Mouse (Mus musculus): ENCODE measurements around the gene Isy1. TPM values are rescaled to one million over a fixed set of nuclear protein-coding genes. Genes with fewer than 3 reads are reported as not detected.

Gene Isy1
- polyA plus RNA-seq, 1 experiment from 2014 or later = 53.7 TPM

DNA sequence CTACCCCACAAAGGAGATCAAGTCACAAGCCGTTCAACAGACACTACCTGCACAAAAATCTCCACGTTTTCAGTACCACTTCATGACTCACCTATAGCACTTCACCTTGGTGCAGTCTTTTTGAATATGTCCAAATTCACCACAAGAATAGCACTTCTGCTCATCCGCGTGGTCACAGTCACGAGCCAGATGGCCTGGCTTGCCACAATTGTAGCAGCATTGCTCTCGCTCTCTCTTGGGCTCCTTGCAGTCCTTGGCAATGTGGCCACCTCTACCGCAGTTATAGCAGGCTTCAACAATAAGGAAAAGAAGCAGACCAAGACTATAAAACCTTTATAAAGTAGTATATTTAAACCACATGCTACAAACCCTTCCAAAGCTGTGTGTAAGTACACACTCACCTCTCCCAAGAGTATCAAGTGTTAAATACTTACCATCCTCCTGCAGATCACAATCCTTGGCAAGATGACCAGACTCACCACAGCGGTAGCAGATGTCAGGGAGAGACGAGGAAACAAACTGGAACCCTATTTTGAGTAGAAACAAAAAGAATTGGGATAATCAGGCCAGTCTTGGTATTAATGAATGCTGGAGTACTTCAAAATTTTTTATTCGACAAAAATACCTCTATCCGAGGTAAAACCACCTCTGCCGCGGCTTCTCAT is 6.6 kb upstream of the Isy1 start:
- no peak overlapping the region for H3K4me2 ChIP-seq (replicated peaks)
- H3K36me3 ChIP-seq = peaks cover 60% of the 10 kb centered on the region
- no peaks in the 10 kb centered on the region for H3K9me3 ChIP-seq
- no peak for ATAC-seq (ENCODE audit: low FRiP score, low read depth)
- no peak overlapping the region for H3K9ac ChIP-seq
- no peak overlapping the region for H3K4me3 ChIP-seq
- no peak overlapping the region for H3K27ac ChIP-seq
- 77% methylated on average over 13 of the region's 13 CpGs for WGBS
- H3K27me3 ChIP-seq = no peaks in the 10 kb centered on the region
- peaks cover 41% of the 10 kb centered on the region for H3K4me1 ChIP-seq

GRCm38 (mm10) chr6:87842254-87842653 is 3.7 kb upstream of the Isy1 start:
- ATAC-seq (ENCODE audit: low FRiP score, low read depth) = no peak
- WGBS = 9% methylated on average over 1 of the region's 1 CpGs
- no peak overlapping the region for H3K4me3 ChIP-seq
- H3K4me1 ChIP-seq = peaks cover 33% of the 10 kb centered on the region
- no peak overlapping the region for H3K27ac ChIP-seq
- H3K27me3 ChIP-seq = no peaks in the 10 kb centered on the region
- no peaks in the 10 kb centered on the region for H3K9me3 ChIP-seq
- peaks cover 45% of the 10 kb centered on the region for H3K36me3 ChIP-seq
- no peak overlapping the region for H3K4me2 ChIP-seq (replicated peaks)
- H3K9ac ChIP-seq = no peak overlapping the region

- WGBS = 76% methylated on average over 8 of the region's 8 CpGs
- H3K9ac ChIP-seq = no peak overlapping the region
- H3K36me3 ChIP-seq = peaks cover 45% of the 10 kb centered on the region
- no peaks in the 10 kb centered on the region for H3K27me3 ChIP-seq
- H3K4me1 ChIP-seq = peaks cover 31% of the 10 kb centered on the region
- H3K27ac ChIP-seq = no peak overlapping the region
- H3K4me2 ChIP-seq (replicated peaks) = no peak overlapping the region
- ATAC-seq (ENCODE audit: low FRiP score, low read depth) = no peak
- H3K4me3 ChIP-seq = no peak overlapping the region
- H3K9me3 ChIP-seq = no peaks in the 10 kb centered on the region
Observed at GRCm38 (mm10) chr6:87841635-87842034, 3.0 kb upstream of the Isy1 start.

DNA sequence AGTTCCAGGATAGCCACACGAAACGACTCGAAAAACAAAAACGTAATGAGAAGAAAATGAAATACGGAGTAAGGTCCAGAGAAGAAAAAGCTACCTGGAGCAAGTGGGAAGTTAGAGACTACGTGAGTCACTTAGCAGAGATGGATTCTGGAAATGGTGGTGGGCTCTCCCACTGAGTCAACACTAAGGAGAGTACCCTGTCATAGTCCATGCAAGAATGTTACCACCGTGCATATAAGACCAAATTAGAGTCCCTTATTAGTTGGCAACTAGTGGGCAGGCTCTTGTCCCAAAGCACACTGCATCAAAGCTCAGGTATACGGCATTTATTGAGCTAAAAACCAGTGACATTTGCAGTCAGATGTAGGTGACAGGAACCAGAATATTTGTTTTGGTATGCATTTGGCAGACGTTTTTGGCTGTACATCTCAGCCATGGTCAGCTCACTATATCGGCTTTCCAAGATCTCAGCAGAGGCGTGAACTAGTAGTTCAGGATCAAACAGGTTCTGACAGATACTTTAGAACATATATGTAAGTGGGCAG is 1.3 kb upstream of the Isy1 start:
- H3K9me3 ChIP-seq = no peaks in the 10 kb centered on the region
- peaks cover 14% of the 10 kb centered on the region for H3K4me1 ChIP-seq
- H3K36me3 ChIP-seq = peaks cover 50% of the 10 kb centered on the region
- H3K4me3 ChIP-seq = 0 out of 2 replicates have a peak overlapping the region, but pooled peaks have one; percentile 75
- peak overlapping the region; percentile 84; the same call in 1 of the 2 replicates for H3K4me2 ChIP-seq (replicated peaks)
- H3K27me3 ChIP-seq = no peaks in the 10 kb centered on the region
- ATAC-seq (ENCODE audit: low FRiP score, low read depth) = no peak
- WGBS = 60% methylated on average over 11 of the region's 11 CpGs
- no peak overlapping the region for H3K27ac ChIP-seq
- H3K9ac ChIP-seq = no peak overlapping the region

- WGBS = 92% methylated on average over 7 of the region's 7 CpGs
- Histone ChIP-seq H3K4me2 (replicated peaks) (no peak within 1 kb of the TSS), H3K27ac (no peak within 1 kb of the TSS), H3K9me3 (no peaks in the 10 kb centered on the region), H3K4me1 (peaks cover 14% of the 10 kb centered on the region), H3K9ac (no peak within 1 kb of the TSS), H3K36me3 (peaks cover 46% of the 10 kb centered on the region), H3K4me3 (no peak within 1 kb of the TSS), H3K27me3 (no peaks in the 10 kb centered on the region)
- ATAC-seq (ENCODE audit: low FRiP score, low read depth) = no peak
Observed at GRCm38 (mm10) chr6:87835695-87836094, 2.9 kb downstream of the Isy1 start, which contains the start of gene Gm45140. Gene Gm45140, minus strand, starts transcription at chr6:87835795.

DNA sequence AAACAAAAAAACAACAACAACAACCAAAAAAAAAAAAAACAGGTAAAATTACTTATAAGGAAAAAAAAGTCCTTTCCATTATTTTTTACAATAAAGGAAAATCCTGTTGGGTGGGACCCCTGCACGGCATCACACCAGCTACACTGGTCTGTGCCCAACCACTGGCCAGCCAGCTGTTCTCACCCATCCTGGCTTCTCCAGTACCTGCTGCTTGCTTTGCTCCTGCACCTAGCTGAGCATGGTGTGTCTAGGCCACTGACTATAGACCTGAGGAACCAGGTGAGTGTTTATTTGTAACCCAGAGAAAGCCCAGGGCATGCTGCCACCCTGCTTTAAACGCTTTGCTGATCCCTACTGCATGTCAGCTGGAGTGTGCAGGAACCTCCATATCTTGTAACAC is 18.2 kb downstream of the Isy1 start:
- Histone ChIP-seq H3K27me3 (no peaks in the 10 kb centered on the region), H3K4me3 (no peak overlapping the region), H3K4me2 (replicated peaks) (no peak overlapping the region), H3K4me1 (no peaks in the 10 kb centered on the region), H3K9ac (no peak overlapping the region), H3K27ac (no peak overlapping the region), H3K9me3 (no peaks in the 10 kb centered on the region), H3K36me3 (peaks cover 94% of the 10 kb centered on the region)
- no peak for ATAC-seq (ENCODE audit: low FRiP score, low read depth)
- WGBS = 95% methylated on average over 2 of the region's 2 CpGs

- Histone ChIP-seq H3K9ac (no peak overlapping the region), H3K9me3 (no peaks in the 10 kb centered on the region), H3K27me3 (no peaks in the 10 kb centered on the region), H3K36me3 (peaks cover 56% of the 10 kb centered on the region), H3K27ac (no peak overlapping the region), H3K4me2 (replicated peaks) (no peak overlapping the region), H3K4me1 (peaks cover 21% of the 10 kb centered on the region), H3K4me3 (no peak overlapping the region)
- ATAC-seq (ENCODE audit: low FRiP score, low read depth) = no peak
- whole genome bisulfite sequencing = 92% methylated on average over 5 of the region's 5 CpGs
Observed at GRCm38 (mm10) chr6:87814486-87814885, 24.1 kb downstream of the Isy1 start.

GRCm38 (mm10) chr6:87812656-87813055 is 25.9 kb downstream of the Isy1 start:
- no peaks in the 10 kb centered on the region for H3K27me3 ChIP-seq
- peaks cover 22% of the 10 kb centered on the region for H3K4me1 ChIP-seq
- peaks cover 39% of the 10 kb centered on the region for H3K36me3 ChIP-seq
- H3K4me3 ChIP-seq = peak overlapping the region; percentile 74
- no peak for ATAC-seq (ENCODE audit: low FRiP score, low read depth)
- no peaks in the 10 kb centered on the region for H3K9me3 ChIP-seq
- peak overlapping the region; percentile 95 for H3K4me2 ChIP-seq (replicated peaks)
- 74% methylated on average over 1 of the region's 1 CpGs for WGBS
- peak overlapping the region; percentile 77; the same call in 1 of the 2 replicates for H3K27ac ChIP-seq
- H3K9ac ChIP-seq = no peak overlapping the region

DNA sequence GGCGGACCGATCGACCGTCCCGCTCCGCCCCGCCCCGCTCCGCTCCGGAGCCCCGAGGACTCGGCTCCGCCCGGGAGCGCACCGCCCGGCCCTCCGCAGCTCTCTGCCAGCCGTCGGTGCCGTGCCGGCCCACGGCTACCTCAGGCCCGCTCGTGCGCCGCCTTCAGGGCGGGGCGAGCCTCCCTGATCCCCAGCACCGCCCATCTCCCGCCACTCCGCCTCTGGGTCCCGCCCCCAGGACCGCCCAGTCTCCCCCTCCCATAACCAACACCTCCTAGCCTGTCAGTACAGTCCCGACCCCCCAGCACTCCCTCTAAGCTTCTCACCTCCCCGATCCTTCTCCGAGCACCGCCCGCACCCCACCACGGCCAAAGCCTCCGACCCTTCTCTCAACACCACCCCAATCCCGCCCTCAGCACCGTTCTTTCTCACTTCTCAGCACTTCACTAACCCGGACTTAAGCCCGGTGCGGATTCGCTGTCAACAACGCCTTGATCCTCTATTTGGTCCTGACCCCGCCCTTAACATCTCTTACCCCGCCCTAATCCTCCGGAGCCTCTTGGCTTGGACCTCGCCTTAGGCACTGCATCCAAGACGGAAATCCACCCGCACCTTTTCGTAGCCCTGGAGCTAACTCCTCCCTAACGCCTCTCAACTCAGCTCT is 26.8 kb downstream of the Isy1 start, which contains the start of gene Rab43:
TSS of gene Rab43 (minus strand) at position 490 of the 664 bp plus-strand sequence.
- H3K4me1 ChIP-seq = peaks cover 25% of the 10 kb centered on the region
- peak within 1 kb of the TSS; percentile 95 for H3K4me2 ChIP-seq (replicated peaks)
- peaks cover 30% of the 10 kb centered on the region for H3K36me3 ChIP-seq
- 0% methylated on average over 26 of the region's 56 CpGs for WGBS
- peak within 1 kb of the TSS; percentile 74 for H3K4me3 ChIP-seq
- no peaks in the 10 kb centered on the region for H3K27me3 ChIP-seq
- no peaks in the 10 kb centered on the region for H3K9me3 ChIP-seq
- peak within 1 kb of the TSS; percentile 89 for H3K9ac ChIP-seq
- ATAC-seq (ENCODE audit: low FRiP score, low read depth) = peak; percentile 97
- peak within 1 kb of the TSS; percentile 77 for H3K27ac ChIP-seq

DNA sequence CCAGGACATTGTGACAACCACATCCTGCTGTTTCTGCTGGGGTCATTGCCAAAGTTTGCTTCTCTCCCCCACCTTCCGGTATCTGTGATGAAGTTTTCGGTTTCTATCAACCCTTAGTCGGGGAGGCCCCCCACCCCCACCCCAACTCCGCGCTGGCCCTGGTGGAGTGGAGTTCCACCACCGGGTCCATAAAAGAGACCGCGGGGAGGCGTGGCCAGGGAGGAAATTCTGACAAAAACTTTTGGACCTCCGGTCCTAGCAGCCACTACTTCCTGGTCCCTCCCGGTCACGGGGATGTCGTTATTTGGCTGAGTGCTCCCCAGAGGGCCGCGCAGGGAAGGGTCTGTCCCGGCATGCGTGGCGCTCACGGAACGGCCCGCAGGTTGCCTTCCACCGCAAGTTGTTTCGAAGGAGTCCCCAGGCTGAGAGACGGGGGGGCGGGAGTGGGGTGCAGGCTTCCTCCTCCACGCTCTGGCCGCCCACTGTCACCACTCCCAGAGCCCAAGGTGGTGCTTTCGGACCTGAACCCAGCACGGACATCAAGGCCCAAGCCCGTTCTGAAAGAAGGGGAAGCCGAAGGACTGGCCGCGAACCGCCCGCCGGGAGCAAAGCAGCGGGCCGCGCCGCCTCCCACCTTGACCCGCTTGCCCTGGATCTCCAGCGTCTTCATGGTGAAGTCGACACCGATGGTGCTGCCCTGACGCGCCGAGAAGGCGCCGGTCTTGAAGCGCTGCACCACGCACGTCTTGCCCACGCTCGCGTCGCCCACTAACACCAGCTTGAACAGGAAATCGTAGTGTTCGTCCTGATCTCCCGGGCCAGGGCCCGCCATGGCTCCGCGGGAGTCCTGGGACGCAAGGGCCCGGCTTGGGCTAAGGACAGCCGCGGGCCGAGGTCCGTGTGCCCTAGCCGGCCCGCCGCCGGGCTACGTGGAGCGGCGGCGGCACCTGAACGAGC is 27.6 kb downstream of the Isy1 start:
- peak overlapping the region; percentile 74 for H3K4me3 ChIP-seq
- H3K27me3 ChIP-seq = no peaks in the 10 kb centered on the region
- H3K4me2 ChIP-seq (replicated peaks) = peak overlapping the region; percentile 95
- peak overlapping the region; percentile 89 for H3K9ac ChIP-seq
- H3K36me3 ChIP-seq = peaks cover 22% of the 10 kb centered on the region
- WGBS = under 1% methylated on average over 70 of the region's 77 CpGs
- peak; percentile 31; the same call in 1 of the 2 replicates for ATAC-seq (ENCODE audit: low FRiP score, low read depth)
- peaks cover 26% of the 10 kb centered on the region for H3K4me1 ChIP-seq
- no peaks in the 10 kb centered on the region for H3K9me3 ChIP-seq
- peak overlapping the region; percentile 77 for H3K27ac ChIP-seq

DNA sequence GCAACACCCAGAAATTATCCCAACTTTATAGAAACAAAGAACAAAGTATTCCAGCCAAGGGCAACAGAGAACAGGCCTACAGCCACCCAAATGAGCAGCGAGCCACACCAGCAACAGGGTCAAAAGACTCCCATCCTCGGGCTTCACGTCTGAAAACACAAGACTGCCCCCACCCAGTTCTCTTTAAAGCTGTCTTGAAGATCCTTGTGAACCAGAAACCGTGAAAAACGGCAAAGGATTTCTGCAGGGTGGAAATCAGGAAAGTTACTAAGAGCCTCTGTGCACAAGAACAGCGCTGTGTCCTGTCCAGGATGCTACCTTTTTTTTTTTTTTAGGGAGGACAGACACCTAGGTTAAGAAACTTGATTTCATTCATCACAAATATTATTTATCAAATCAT is 28.3 kb downstream of the Isy1 start:
- peaks cover 15% of the 10 kb centered on the region for H3K36me3 ChIP-seq
- H3K27me3 ChIP-seq = no peaks in the 10 kb centered on the region
- WGBS = 45% methylated on average over 6 of the region's 6 CpGs
- no peak for ATAC-seq (ENCODE audit: low FRiP score, low read depth)
- peak overlapping the region; percentile 74 for H3K4me3 ChIP-seq
- no peak overlapping the region for H3K27ac ChIP-seq
- H3K4me2 ChIP-seq (replicated peaks) = peak overlapping the region; percentile 95
- H3K9ac ChIP-seq = peak overlapping the region; percentile 89
- H3K9me3 ChIP-seq = no peaks in the 10 kb centered on the region
- peaks cover 26% of the 10 kb centered on the region for H3K4me1 ChIP-seq

Data from limb, embryonic 13.5 days (tissue).